Mouse (Mus musculus) ES-Bruce4 (cell line): ENCODE data around the gene Mlc1.

Source experiments
- CTCF ChIP-seq: IDR thresholded peaks from one replicate; pipeline ENCODE4 v1.8.1; 2011; ENCODE audit warnings: low read depth, low read length
- EP300 ChIP-seq: IDR thresholded peaks from 2 replicates; pipeline ENCODE4 v1.6.1; 2011; ENCODE audit warnings: low read depth, low read length; ENCODE audit not compliant: insufficient read depth
- POLR2A ChIP-seq: IDR thresholded peaks from one replicate; pipeline ENCODE4 v1.8.1; 2011; ENCODE audit warnings: low read length; ENCODE audit not compliant: insufficient read depth

GRCm38 (mm10) chr15:88943896-88944551, 34.8 kb downstream of the Mlc1 start:
- TF ChIP-seq POLR2A: no peak
- no peak for TF ChIP-seq CTCF
- TF ChIP-seq EP300: no peak
